Mouse (Mus musculus) midbrain, postnatal 0 days (tissue): ENCODE measurements at regions not wholly inside any gene's neighbourhood (a gene's known extent, or its start where the extent isn't known, plus 50 kb on each side); places are given as distances from the start of the nearest gene placed in this dataset.
"Not testable (repeated sequence)": the region's sequence is repeated elsewhere in the genome, so short reads cannot be mapped to it uniquely, and the experiment has no call there.

Experiments
- ATAC-seq: fragments of 200-750 bp; cut with Nextera tagmentation; 2 replicates; pipeline ENCODE4 v1.8.0; 2017; ENCODE audit warnings: moderate number of reproducible peaks, mild to moderate bottlenecking, moderate TSS enrichment, moderate library complexity; ENCODE audit not compliant: low FRiP score
- DNase-seq: peaks from one replicate; pipeline ENCODE4 v3.0.0-alpha.2; 2015; ENCODE audit warnings: low spot score
- H3K27ac ChIP-seq: fragments of 300-500 bp; sonication (generic); 2 replicates; pipeline ENCODE4 v1.5.1; 2014; ENCODE audit warnings: low read depth, mild to moderate bottlenecking, low read length, mixed read lengths
- H3K27me3 ChIP-seq: fragments of 300-500 bp; sonication (generic); 2 replicates; pipeline ENCODE4 v1.6.1; 2014; ENCODE audit warnings: low read length, control low read depth, mixed read lengths; ENCODE audit not compliant: insufficient read depth
- H3K36me3 ChIP-seq: fragments of 300-500 bp; sonication (generic); 2 replicates; pipeline ENCODE4 v1.6.1; 2014; ENCODE audit warnings: low read length, control low read depth, mixed read lengths; ENCODE audit not compliant: insufficient read depth
- H3K4me1 ChIP-seq: fragments of 300-500 bp; sonication (generic); 2 replicates; pipeline ENCODE4 v1.6.1; 2014; ENCODE audit warnings: mild to moderate bottlenecking, control low read depth, antibody characterized with exemption, low read length, mixed read lengths; ENCODE audit not compliant: insufficient read depth
- H3K4me2 ChIP-seq: fragments of 300-500 bp; sonication (generic); 2 replicates; pipeline ENCODE4 v1.6.1; 2014; ENCODE audit warnings: low read depth, mild to moderate bottlenecking, low read length, mixed read lengths; ENCODE audit not compliant: poor library complexity, severe bottlenecking
- H3K4me3 ChIP-seq: fragments of 300-500 bp; sonication (generic); 2 replicates; pipeline ENCODE4 v1.5.1; 2014; ENCODE audit warnings: low read depth, mild to moderate bottlenecking, low read length, moderate library complexity
- H3K9ac ChIP-seq: fragments of 300-500 bp; sonication (generic); replicated peaks from 2 replicates; pipeline ENCODE4 v1.6.1; 2014; ENCODE audit warnings: mild to moderate bottlenecking, low read length, moderate library complexity, mixed read lengths; ENCODE audit not compliant: poor library complexity, severe bottlenecking
- H3K9me3 ChIP-seq: fragments of 300-500 bp; sonication (generic); 2 replicates; pipeline ENCODE4 v1.6.1; 2016; ENCODE audit warnings: low read length, control low read depth
- CTCF ChIP-seq: IDR thresholded peaks from 2 replicates; pipeline ENCODE4 v1.5.1; 2016; ENCODE audit warnings: antibody characterized with exemption, mild to moderate bottlenecking
- WGBS: fragments of 180-500 bp; shearing (Covaris S2); extraction: QIAGEN DNeasy Blood & Tissue Kit; methylation state at CpG from one replicate; pipeline ENCODE4 v1.1.7; 2014; 5-methylcytosine and 5-hydroxymethylcytosine counted together

DNA sequence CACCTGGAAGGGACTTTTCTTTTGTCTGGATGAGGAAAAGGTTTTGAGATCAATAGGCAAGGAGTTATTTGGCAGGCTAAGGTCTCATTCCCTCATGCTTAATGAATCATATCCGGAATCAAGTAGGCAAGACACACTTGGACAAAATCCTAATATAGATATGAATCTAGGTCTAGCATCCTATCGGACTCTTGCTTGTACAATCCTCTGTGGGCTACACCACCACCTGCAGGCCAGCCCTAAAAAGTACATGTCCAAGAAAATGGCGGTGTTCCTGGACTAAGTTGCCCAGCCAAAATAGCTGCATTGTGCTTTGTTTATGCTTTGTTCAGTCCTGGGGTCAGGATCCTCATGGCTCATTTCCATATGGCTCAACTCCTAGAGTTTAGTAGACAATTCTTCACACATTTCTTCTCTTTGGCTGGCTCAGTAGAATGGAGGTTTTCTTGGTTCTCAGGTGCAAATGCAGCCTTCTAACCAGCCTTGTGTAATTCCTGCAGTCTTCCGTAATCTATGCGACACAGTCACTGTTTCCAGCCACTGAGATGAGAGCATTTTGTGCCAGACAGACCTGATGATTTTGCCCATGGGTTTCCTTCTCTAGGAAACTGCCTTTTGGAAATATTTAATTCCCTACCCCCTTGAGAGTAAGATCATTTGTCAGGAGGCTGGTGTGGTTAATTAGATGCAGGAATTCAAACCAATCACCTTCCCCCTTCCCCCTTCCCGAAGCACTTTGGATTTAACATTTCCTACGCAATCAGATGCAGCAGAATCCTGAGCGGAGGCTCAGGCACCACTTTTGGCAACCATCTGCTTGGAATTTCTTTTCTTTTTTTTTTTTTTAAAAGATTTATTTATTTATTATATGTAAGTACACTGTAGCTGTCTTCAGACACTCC, 80.6 kb upstream of the Tcf12 start:
- H3K9me3 ChIP-seq, result no peaks in the 10 kb centered on the region
- no peak overlapping the region for H3K9ac ChIP-seq
- TF ChIP-seq CTCF, result peak; percentile 76
- H3K4me3 ChIP-seq, result no peak overlapping the region
- no peak for ATAC-seq
- WGBS, result 36% methylated on average over 8 of the region's 8 CpGs
- H3K27ac ChIP-seq, result no peak overlapping the region
- H3K27me3 ChIP-seq, result no peaks in the 10 kb centered on the region
- no peaks in the 10 kb centered on the region for H3K36me3 ChIP-seq
- no peak overlapping the region for H3K4me2 ChIP-seq
- H3K4me1 ChIP-seq, result no peaks in the 10 kb centered on the region
- DNase-seq, result peak; percentile 71

DNA sequence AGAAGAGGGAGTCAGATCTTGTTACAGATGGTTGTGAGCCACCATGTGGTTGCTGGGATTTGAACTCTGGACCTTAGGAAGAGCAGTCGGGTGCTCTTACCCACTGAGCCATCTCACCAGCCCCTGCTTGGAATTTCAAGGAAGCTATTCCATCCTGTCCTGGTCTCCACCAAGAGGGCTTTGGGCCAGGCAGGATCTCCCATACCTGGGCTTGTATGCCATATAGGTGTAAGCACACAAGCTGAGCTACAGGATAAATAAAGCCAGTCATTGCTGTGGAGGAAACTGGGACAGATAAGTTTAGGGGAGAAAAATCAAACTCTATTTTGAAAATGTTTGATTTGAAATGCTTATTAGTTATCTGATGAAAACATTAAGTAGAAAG, 81.3 kb upstream of the Tcf12 start:
- 86% methylated on average over 1 of the region's 1 CpGs for WGBS
- H3K27ac ChIP-seq, H3K4me3 ChIP-seq, H3K9ac ChIP-seq, H3K36me3 ChIP-seq, ATAC-seq, H3K4me1 ChIP-seq, H3K4me2 ChIP-seq, H3K27me3 ChIP-seq, H3K9me3 ChIP-seq, DNase-seq: not testable (repeated sequence)

- Histone ChIP-seq H3K4me2 (no peak overlapping the region), H3K27ac (no peak overlapping the region), H3K9ac (no peak overlapping the region), H3K27me3 (no peaks in the 10 kb centered on the region), H3K4me1 (no peaks in the 10 kb centered on the region), H3K4me3 (no peak overlapping the region), H3K9me3 (no peaks in the 10 kb centered on the region), H3K36me3 (no peaks in the 10 kb centered on the region)
- no peak for DNase-seq
- TF ChIP-seq CTCF, result no peak
- no peak for ATAC-seq
- 55% methylated on average over 3 of the region's 3 CpGs for WGBS
Measured at GRCm38 (mm10) chr9:72195348-72195747, 79.3 kb upstream of the Zfp280d start.

GRCm38 (mm10) chr9:72196626-72197330, 77.9 kb upstream of the Zfp280d start:
- no peak overlapping the region for H3K9ac ChIP-seq

GRCm38 (mm10) chr9:72197331-72197732, 77.3 kb upstream of the Zfp280d start:
- H3K9ac ChIP-seq, result no peak overlapping the region
- H3K27me3 ChIP-seq, result no peaks in the 10 kb centered on the region
- no peaks in the 10 kb centered on the region for H3K36me3 ChIP-seq
- no peaks in the 10 kb centered on the region for H3K9me3 ChIP-seq
- WGBS, result 67% methylated on average over 11 of the region's 11 CpGs
- TF ChIP-seq CTCF, result no peak
- ATAC-seq (no peak), DNase-seq (no peak)
- H3K27ac ChIP-seq, result no peak overlapping the region
- H3K4me2 ChIP-seq, result no peak overlapping the region
- no peaks in the 10 kb centered on the region for H3K4me1 ChIP-seq
- H3K4me3 ChIP-seq, result no peak overlapping the region

More at GRCm38 (mm10) chr9:72196626-72197330, 77.9 kb upstream of the Zfp280d start:
- TF ChIP-seq CTCF, result no peak
- Histone ChIP-seq H3K4me1 (no peaks in the 10 kb centered on the region), H3K27ac (no peak overlapping the region), H3K4me3 (no peak overlapping the region), H3K9me3 (no peaks in the 10 kb centered on the region), H3K27me3 (no peaks in the 10 kb centered on the region), H3K4me2 (no peak overlapping the region), H3K36me3 (no peaks in the 10 kb centered on the region)
- no peak for ATAC-seq
- WGBS, result 62% methylated on average over 10 of the region's 10 CpGs
- DNase-seq, result peak; percentile 63

DNA sequence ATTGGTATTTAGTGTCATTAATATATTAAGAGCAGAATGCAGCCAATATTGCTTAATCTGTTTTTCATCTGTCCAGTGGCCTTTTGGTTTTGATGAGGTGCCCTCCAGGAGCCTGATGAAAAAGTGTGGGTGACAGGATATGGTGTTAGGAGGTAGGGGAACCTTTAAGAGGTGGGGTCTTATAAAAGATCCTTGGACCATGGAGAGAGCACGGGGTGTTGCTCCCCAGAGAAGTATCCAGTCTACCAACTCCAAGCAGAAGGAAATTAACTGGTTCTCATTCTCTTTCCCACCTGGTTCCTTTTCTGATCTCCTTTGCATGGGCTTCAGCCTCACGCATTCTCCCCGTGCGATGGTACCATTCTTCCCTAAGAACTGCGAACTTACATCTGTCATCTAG, 75.7 kb upstream of the Zfp280d start:
- H3K36me3 ChIP-seq, result no peaks in the 10 kb centered on the region
- no peak for TF ChIP-seq CTCF
- no peaks in the 10 kb centered on the region for H3K27me3 ChIP-seq
- no peak overlapping the region for H3K4me3 ChIP-seq
- H3K9me3 ChIP-seq, result no peaks in the 10 kb centered on the region
- H3K9ac ChIP-seq, result no peak overlapping the region
- H3K27ac ChIP-seq, result no peak overlapping the region
- ATAC-seq (no peak), DNase-seq (no peak)
- H3K4me1 ChIP-seq, result no peaks in the 10 kb centered on the region
- 93% methylated on average over 5 of the region's 5 CpGs for WGBS
- no peak overlapping the region for H3K4me2 ChIP-seq
